Mouse (Mus musculus) myocyte (in vitro differentiated cells): ENCODE measurements around the gene Rnf19b. TPM values are rescaled to one million over a fixed set of nuclear protein-coding genes. Genes with fewer than 3 reads are reported as not detected.

Experiments used
- H3K27me3 ChIP-seq: one replicate; pipeline ENCODE4 v1.6.1; 2011; ENCODE audit not compliant: control insufficient read depth, insufficient read depth, insufficient read length
- H3K36me3 ChIP-seq: one replicate; pipeline ENCODE4 v1.6.1; 2011; ENCODE audit not compliant: control insufficient read depth, insufficient read depth
- H3K4me2 ChIP-seq: one replicate; pipeline ENCODE4 v1.6.1; 2011; ENCODE audit warnings: low read depth, control low read depth
- H3K4me3 ChIP-seq: one replicate; pipeline ENCODE4 v1.5.1; 2011; ENCODE audit warnings: mild to moderate bottlenecking, control low read depth, moderate library complexity
- H3K79me2 ChIP-seq: one replicate; pipeline ENCODE4 v1.6.1; 2011; ENCODE audit not compliant: control insufficient read depth, insufficient read depth
- H3ac ChIP-seq: one replicate; pipeline ENCODE4 v1.6.1; 2011; ENCODE audit not compliant: control insufficient read depth, insufficient read length
- CEBPB ChIP-seq: IDR thresholded peaks from 2 replicates; pipeline ENCODE4 v1.6.1; 2011; ENCODE audit warnings: mild to moderate bottlenecking, moderate library complexity; ENCODE audit not compliant: poor library complexity, insufficient read depth, severe bottlenecking
- E2F4 ChIP-seq: IDR thresholded peaks from one replicate; pipeline ENCODE4 v1.6.1; 2011; ENCODE audit warnings: mild to moderate bottlenecking, control low read depth, moderate library complexity; ENCODE audit not compliant: insufficient read depth
- MAX ChIP-seq: IDR thresholded peaks from one replicate; pipeline ENCODE4 v1.6.1; 2011; ENCODE audit warnings: low read depth, mild to moderate bottlenecking, control low read depth
- MYOD1 ChIP-seq, 3 experiments: IDR thresholded peaks; one replicate each; pipeline ENCODE4 v1.6.1; 2011; ENCODE audit warnings: control low read depth in 2 of 3, low read depth in 2 of 3, mild to moderate bottlenecking in 2 of 3, moderate library complexity in 1 of 3; ENCODE audit not compliant: insufficient read length in 2 of 3, control insufficient read depth in 1 of 3
- MYOG ChIP-seq, 3 experiments: IDR thresholded peaks; one replicate each; pipeline ENCODE4 v1.6.1; 2011; ENCODE audit warnings: control low read depth in 2 of 3, low read depth in 2 of 3, mild to moderate bottlenecking in 2 of 3; ENCODE audit not compliant: insufficient read length in 2 of 3, control insufficient read depth in 1 of 3, insufficient read depth in 1 of 3
- POLR2A ChIP-seq: IDR thresholded peaks from one replicate; pipeline ENCODE4 v1.6.1; 2011; ENCODE audit warnings: low read depth, mild to moderate bottlenecking, control low read depth, moderate library complexity; ENCODE audit not compliant: insufficient read length
- POLR2AphosphoS2 ChIP-seq: IDR thresholded peaks from one replicate; pipeline ENCODE4 v1.6.1; 2011; ENCODE audit warnings: low read depth, control low read depth; ENCODE audit not compliant: insufficient read length
- REST ChIP-seq: IDR thresholded peaks from one replicate; pipeline ENCODE4 v1.6.1; 2011; ENCODE audit warnings: mild to moderate bottlenecking, control low read depth, moderate library complexity; ENCODE audit not compliant: insufficient read depth, insufficient read length
- SRF ChIP-seq: IDR thresholded peaks from one replicate; pipeline ENCODE4 v1.6.1; 2011; ENCODE audit warnings: low read depth; ENCODE audit not compliant: control insufficient read depth, insufficient read length
- TCF12 ChIP-seq: IDR thresholded peaks from one replicate; pipeline ENCODE4 v1.6.1; 2011; ENCODE audit warnings: mild to moderate bottlenecking, control low read depth; ENCODE audit not compliant: poor library complexity, insufficient read depth, severe bottlenecking
- TCF3 ChIP-seq: IDR thresholded peaks from one replicate; pipeline ENCODE4 v1.6.1; 2011; ENCODE audit warnings: low read depth, control low read depth; ENCODE audit not compliant: insufficient read length
- USF1 ChIP-seq: IDR thresholded peaks from one replicate; pipeline ENCODE4 v1.6.1; 2011; ENCODE audit warnings: low read depth, mild to moderate bottlenecking, control low read depth, moderate library complexity
- polyA plus RNA-seq: library from polyadenylated mRNA; unstranded; fragments of >200 nt; fragmentation: generic; extraction: Trizol; gene quantifications from one replicate; pipeline ENCODE4 v1.2.1, GENCODE M21; 2012; ENCODE audit warnings: missing spikeins

The Rnf19b gene
- polyA plus RNA-seq, 1 experiment, result 49.3 TPM

GRCm38 (mm10) chr4:129030746-129031145 is 27.3 kb upstream of the Rnf19b start:
- Histone ChIP-seq H3K27me3 (no peaks in the 10 kb centered on the region), H3K36me3 (no peaks in the 10 kb centered on the region), H3K4me3 (no peak overlapping the region), H3K4me2 (no peak overlapping the region), H3K79me2 (no peaks in the 10 kb centered on the region), H3ac (no peak overlapping the region)
- TF ChIP-seq POLR2A, result no peak
- TF ChIP-seq SRF, result no peak
- no peak for TF ChIP-seq REST
- TF ChIP-seq TCF12, result no peak
- no peak for TF ChIP-seq POLR2AphosphoS2
- no peak for TF ChIP-seq MAX
- no peak for TF ChIP-seq E2F4
- TF ChIP-seq TCF3, result no peak
- TF ChIP-seq MYOD1 (IDR thresholded peaks at IDR 0.05; ENCODE audit: control insufficient read depth in 1 of 3, insufficient read length in 2 of 3, low read depth in 2 of 3), result no peak
- no peak for TF ChIP-seq CEBPB
- no peak for TF ChIP-seq MYOG (IDR thresholded peaks at IDR 0.05; ENCODE audit: control insufficient read depth in 1 of 3, insufficient read depth in 1 of 3, insufficient read length in 2 of 3, low read depth in 2 of 3)
- no peak for TF ChIP-seq USF1

DNA sequence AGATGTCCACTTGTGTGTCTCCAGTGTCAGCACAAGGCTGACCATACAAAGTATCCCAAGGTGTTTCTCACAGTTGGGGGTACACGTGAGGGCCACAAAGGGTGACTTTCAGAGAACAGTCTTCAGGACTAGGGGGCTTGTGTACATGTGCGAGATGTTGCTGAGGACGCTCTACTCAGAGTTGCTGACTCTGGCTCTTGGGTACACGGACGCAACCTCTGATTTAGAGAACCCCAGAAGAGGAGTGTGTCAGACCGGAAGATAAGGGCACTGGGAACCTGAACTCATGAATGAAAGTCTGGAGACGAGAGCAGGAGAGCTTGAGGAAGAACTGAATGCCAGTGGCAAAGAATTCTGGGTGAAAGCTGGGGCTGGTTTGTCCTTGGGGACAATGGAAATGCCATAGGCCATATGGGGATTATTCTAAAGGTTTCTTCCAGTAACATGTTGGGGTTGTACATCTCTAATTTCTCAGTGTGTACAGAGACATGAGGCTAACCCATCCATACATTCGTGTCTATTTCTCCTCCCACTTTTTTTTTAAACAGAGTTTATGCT is 26.6 kb upstream of the Rnf19b start:
- TF ChIP-seq POLR2A (no peak), SRF (no peak), TCF3 (no peak), MAX (no peak), USF1 (no peak), MYOD1 (IDR thresholded peaks at IDR 0.05; ENCODE audit: control insufficient read depth in 1 of 3, insufficient read length in 2 of 3, low read depth in 2 of 3) (no peak), TCF12 (no peak), MYOG (IDR thresholded peaks at IDR 0.05; ENCODE audit: control insufficient read depth in 1 of 3, insufficient read depth in 1 of 3, insufficient read length in 2 of 3, low read depth in 2 of 3) (no peak), E2F4 (no peak)

GRCm38 (mm10) chr4:129032133-129032962 is 25.7 kb upstream of the Rnf19b start:
- Histone ChIP-seq H3ac (no peak overlapping the region), H3K4me3 (no peak overlapping the region), H3K36me3 (no peaks in the 10 kb centered on the region), H3K27me3 (no peaks in the 10 kb centered on the region), H3K4me2 (peak overlapping the region; percentile 88), H3K79me2 (no peaks in the 10 kb centered on the region)
- no peak for TF ChIP-seq POLR2A
- TF ChIP-seq TCF3, result no peak
- TF ChIP-seq CEBPB, result peak; percentile 34; the same call in 1 of the 2 replicates
- TF ChIP-seq REST, result no peak
- peak in 1 of 3 experiments; percentile 13 for TF ChIP-seq MYOD1 (IDR thresholded peaks at IDR 0.05; ENCODE audit: control insufficient read depth in 1 of 3, insufficient read length in 2 of 3, low read depth in 2 of 3)
- no peak for TF ChIP-seq MYOG (IDR thresholded peaks at IDR 0.05; ENCODE audit: control insufficient read depth in 1 of 3, insufficient read depth in 1 of 3, insufficient read length in 2 of 3, low read depth in 2 of 3)
- TF ChIP-seq USF1, result no peak
- no peak for TF ChIP-seq SRF
- TF ChIP-seq MAX, result no peak
- no peak for TF ChIP-seq TCF12
- TF ChIP-seq POLR2AphosphoS2, result no peak
- TF ChIP-seq E2F4, result no peak

More for the DNA sequence above, 26.6 kb upstream of the Rnf19b start:
- H3ac ChIP-seq, result no peak overlapping the region
- H3K4me2 ChIP-seq, result no peak overlapping the region
- no peaks in the 10 kb centered on the region for H3K79me2 ChIP-seq
- no peaks in the 10 kb centered on the region for H3K27me3 ChIP-seq
- H3K4me3 ChIP-seq, result no peak overlapping the region
- H3K36me3 ChIP-seq, result no peaks in the 10 kb centered on the region

DNA sequence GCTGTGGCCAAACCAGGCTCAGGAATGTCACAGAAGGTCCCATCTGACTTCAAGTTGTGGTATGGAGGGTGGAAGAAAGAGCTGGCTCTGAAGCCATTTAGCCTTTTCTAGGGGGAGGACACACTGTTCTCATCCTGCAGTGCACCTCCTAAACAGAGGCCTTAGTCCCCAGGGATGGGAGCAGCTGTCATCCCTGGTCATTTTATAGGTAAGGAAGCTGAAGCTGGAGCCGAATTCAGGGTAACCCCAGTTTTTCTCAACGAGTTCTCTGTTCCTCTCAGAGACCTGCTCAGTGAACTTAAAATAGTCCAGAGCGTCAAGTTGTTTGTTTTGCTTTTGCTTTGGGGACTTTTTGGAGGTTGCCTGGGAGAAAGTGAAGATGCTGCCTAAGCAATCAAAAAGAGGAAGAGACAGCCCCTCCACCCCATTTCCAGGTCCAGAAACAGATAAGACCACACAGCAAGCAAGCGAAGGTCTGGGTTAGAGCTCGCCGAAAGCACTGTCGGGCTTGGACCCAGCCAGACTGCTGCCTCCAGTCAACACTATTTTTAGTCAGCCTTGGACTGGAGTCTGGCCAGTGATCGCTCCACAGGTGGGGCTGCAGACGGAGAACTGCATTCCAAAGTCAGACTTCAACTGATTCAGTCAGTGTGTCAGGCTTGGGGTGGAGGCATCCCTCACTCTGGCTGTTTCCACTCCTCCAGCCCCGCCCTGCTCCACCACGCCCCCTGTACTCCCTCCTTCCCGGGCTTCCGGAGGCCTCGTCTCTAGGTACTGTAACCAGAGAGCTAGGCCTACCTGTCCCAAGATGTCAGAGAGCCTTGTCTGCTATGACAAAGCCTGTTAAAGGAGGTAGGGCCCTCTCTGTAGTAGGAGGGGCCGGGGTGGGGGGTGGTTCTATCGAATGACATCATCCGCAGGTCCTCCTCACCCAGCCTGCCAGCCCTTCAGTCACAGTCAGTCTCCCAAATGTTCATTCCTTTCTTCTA is 24.8 kb upstream of the Rnf19b start:
- Histone ChIP-seq H3K36me3 (no peaks in the 10 kb centered on the region), H3K4me2 (peak overlapping the region; percentile 88)

More for the DNA sequence above, 24.8 kb upstream of the Rnf19b start:
- TF ChIP-seq REST (no peak), TCF12 (no peak), MYOG (IDR thresholded peaks at IDR 0.05; ENCODE audit: control insufficient read depth in 1 of 3, insufficient read depth in 1 of 3, insufficient read length in 2 of 3, low read depth in 2 of 3) (peak in 2 of 3 experiments; percentile 23 to 74), POLR2A (peak; percentile 61), POLR2AphosphoS2 (peak; percentile 60), MYOD1 (IDR thresholded peaks at IDR 0.05; ENCODE audit: control insufficient read depth in 1 of 3, insufficient read length in 2 of 3, low read depth in 2 of 3) (peak in 2 of 3 experiments; percentile 48 to 75)
- Histone ChIP-seq H3K4me3 (peak overlapping the region; percentile 1), H3K79me2 (no peaks in the 10 kb centered on the region), H3K27me3 (no peaks in the 10 kb centered on the region), H3ac (no peak overlapping the region)
